Mouse (Mus musculus): Measurements from ENCODE around the gene Cux1.

DNA sequence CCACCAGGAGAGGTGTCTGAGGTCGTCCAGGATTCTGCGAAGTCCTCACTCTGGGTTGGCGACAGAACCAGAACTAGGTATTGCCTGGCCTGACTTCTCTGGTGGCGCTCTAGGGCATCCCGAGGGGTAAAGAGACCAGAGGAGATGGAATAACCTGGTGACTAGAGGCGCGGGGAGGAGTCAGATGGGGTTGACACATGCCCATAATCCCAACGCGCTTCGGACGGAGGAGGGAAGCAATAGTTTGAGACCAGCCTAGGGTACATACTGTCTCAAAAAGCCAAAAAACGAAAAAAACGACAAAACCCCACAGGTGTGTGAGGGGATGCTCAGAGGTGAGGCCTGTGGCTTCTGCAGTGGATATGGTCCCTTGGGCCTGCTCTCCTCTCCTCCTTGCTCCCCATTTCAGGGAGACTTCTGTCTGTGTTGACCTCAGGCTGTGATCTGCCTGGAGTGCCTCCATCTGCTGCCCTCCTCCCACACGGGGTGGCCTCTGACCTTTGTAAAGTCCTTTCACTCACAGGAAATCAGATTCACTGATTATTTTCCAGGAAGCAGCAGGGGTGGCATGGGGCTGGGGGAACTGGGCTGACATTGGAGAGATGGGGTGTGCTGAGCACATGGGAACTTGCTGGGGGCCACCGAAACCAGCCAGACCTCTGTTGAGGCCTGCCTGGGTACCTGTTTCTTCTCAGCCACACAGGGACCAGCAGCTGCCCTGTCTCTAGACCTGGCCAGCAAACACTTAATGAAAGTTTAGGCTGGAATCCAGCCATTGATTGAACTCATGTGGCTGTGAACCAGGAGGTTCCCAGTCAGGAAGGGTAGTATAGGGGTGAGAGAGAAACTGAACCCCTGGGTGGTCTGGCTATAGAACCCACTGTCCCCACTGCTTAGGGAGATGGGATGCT is 321.5 kb downstream of the Cux1 start:
- TF ChIP-seq CTCF (IDR thresholded peaks at IDR 0.05; ENCODE audit: insufficient read depth, low read depth, low read length) (no peak), POLR2A (IDR thresholded peaks at IDR 0.05; ENCODE audit: insufficient read depth, low read depth, low read length) (0 out of 2 replicates have a peak, but pooled peaks have one; percentile 6)

Measured in olfactory bulb, adult 2 months (tissue).